10 mouse cellular contexts compared by ENCODE assay signal in the genomic region with DNA sequence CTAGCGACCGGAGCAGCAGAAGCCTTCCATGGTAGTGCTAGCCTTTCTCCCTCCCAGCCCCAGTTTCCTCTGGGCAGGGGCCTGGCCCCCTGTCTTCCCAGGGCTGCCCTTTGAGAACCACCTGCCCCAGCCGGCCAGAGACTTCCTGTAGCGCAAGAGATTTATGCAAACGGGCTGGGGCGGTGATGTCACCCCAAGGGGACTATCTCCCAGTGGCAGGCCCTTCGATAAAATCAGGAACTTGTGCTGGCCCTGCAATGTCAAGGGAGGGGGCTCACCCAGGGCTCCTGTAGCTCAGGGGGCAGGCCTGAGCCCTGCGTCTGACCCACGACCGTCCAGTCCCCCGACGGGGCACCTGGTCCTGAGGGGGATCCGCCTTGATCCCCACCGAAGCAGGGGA. TPM values are rescaled to one million over a fixed set of nuclear protein-coding genes. Genes with fewer than 3 reads are reported as not detected.
DNase-seq lines count a peak whose midpoint lies in the region; ATAC-seq and TF ChIP-seq lines count a peak whose summit lies in the region.
"Had no signal": no experiment of that assay in that cellular context is flagged by ENCODE, and none has a peak within 500 bp of the region (broad histone marks: within the 10 kb centered on the region; RNA-seq: fewer than 3 reads in every experiment).

No protein-coding gene starts in this region.

- H3K36me3 ChIP-seq in liver, embryonic 15.5 days (replicated peaks) = no peaks in the 10 kb centered on the region
- H3K36me3 ChIP-seq in hindbrain, embryonic 16.5 days (ENCODE audit: control insufficient read depth, insufficient read depth, low read length) = no peaks in the 10 kb centered on the region
- H3K36me3 ChIP-seq: midbrain, embryonic 10.5 days had no signal

- 16% methylated on average over 14 of the region's 14 CpGs for WGBS in liver, embryonic 15.5 days (ENCODE audit: insufficient replicate concordance)
- 69% methylated on average over 14 of the region's 14 CpGs for WGBS in hindbrain, embryonic 16.5 days

- H3K9me3 ChIP-seq in liver, embryonic 15.5 days (replicated peaks) = no peaks in the 10 kb centered on the region
- H3K9me3 ChIP-seq in hindbrain, embryonic 16.5 days (ENCODE audit: control insufficient read depth, low read length) = no peaks in the 10 kb centered on the region
- H3K9me3 ChIP-seq: midbrain, embryonic 10.5 days had no signal

- peak; percentile 53 for ATAC-seq in liver, embryonic 15.5 days (ENCODE audit: insufficient read depth)
- ATAC-seq in hindbrain, embryonic 16.5 days = no peak

- DNase-seq in layer of hippocampus, adult 2 months (ENCODE audit: low spot score in 2 of 2) = no peak
- DNase-seq in layer of hippocampus, adult 9-10 months (ENCODE audit: low spot score) = no peak
- peak; percentile 76 for DNase-seq in c-Kit-positive CD71-negative TER-119-negative erythroid progenitor cells, embryonic 14.5 days (ENCODE audit: low read depth)
- peak; percentile 75 to 80 for DNase-seq in spleen, adult 18-20 months
- no peak for DNase-seq in thymus, postnatal 10 days (ENCODE audit: low spot score in 2 of 2)
- no peak for DNase-seq in cerebellum, adult 9-10 months
- DNase-seq: right cerebral cortex, adult 18-20 months had no signal

- H3K27me3 ChIP-seq in liver, embryonic 15.5 days = no peaks in the 10 kb centered on the region; the same call in 1 of the 2 replicates
- H3K27me3 ChIP-seq in hindbrain, embryonic 16.5 days (replicated peaks; ENCODE audit: control insufficient read depth, insufficient read depth, low read length) = no peaks in the 10 kb centered on the region

- H3K4me2 ChIP-seq in liver, embryonic 15.5 days = peak overlapping the region; percentile 42
- H3K4me2 ChIP-seq in hindbrain, embryonic 16.5 days (ENCODE audit: low read length) = no peak overlapping the region

- peak overlapping the region; percentile 19; the same call in 1 of the 2 replicates for H3K9ac ChIP-seq in liver, embryonic 15.5 days
- no peak overlapping the region for H3K9ac ChIP-seq in hindbrain, embryonic 16.5 days (ENCODE audit: low read depth, low read length)

- H3K4me1 ChIP-seq in liver, embryonic 15.5 days (replicated peaks) = peaks cover 28% of the 10 kb centered on the region
- no peaks in the 10 kb centered on the region for H3K4me1 ChIP-seq in hindbrain, embryonic 16.5 days (ENCODE audit: control insufficient read depth, insufficient read depth, low read depth, low read length)

- H3K4me3 ChIP-seq in layer of hippocampus, adult 2 months = no peak overlapping the region; the same call in 1 of the 2 replicates
- H3K4me3 ChIP-seq in liver, embryonic 15.5 days (replicated peaks) = peak overlapping the region; percentile 42
- H3K4me3 ChIP-seq in hindbrain, embryonic 16.5 days (ENCODE audit: low read length) = no peak overlapping the region
- H3K4me3 ChIP-seq: midbrain, embryonic 10.5 days had no signal

- H3K27ac ChIP-seq in layer of hippocampus, adult 2 months = peak overlapping the region; percentile 33
- peak overlapping the region; percentile 29; the same call in 1 of the 2 replicates for H3K27ac ChIP-seq in liver, embryonic 15.5 days (replicated peaks)
- H3K27ac ChIP-seq in hindbrain, embryonic 16.5 days (ENCODE audit: low read depth, low read length) = no peak overlapping the region

- TF ChIP-seq CTCF in layer of hippocampus, adult 2 months (conservative IDR thresholded peaks at IDR 0.05) = no peak

RNA-seq across cellular contexts. Expression of gene Spi1, which starts 14.3 kb away (rescaled TPM):
- total RNA-seq in layer of hippocampus, adult 2 months (2021) = 1 to 10 TPM; 2.4 to 5.4 TPM
- polyA plus RNA-seq in liver, embryonic 15.5 days (2015; fragmentation: Nextera tagmentation; extraction: Ambion mirVana) = 25.9 and 26.9 TPM in 2 replicates
- 3.4 and 4.2 TPM in 2 replicates for polyA plus RNA-seq in hindbrain, embryonic 16.5 days (2015; fragmentation: Nextera tagmentation; extraction: Ambion mirVana)

RNA-seq across cellular contexts. Expression of gene Mybpc3, which starts 21.4 kb away (rescaled TPM):
- total RNA-seq in layer of hippocampus, adult 2 months (2021) = under 1 TPM in 1 of 2 experiments, not detected in 1; 0.07 TPM
- 0.15 and 0.17 TPM in 2 replicates for polyA plus RNA-seq in liver, embryonic 15.5 days (2015; fragmentation: Nextera tagmentation; extraction: Ambion mirVana)
- polyA plus RNA-seq in hindbrain, embryonic 16.5 days (2015; fragmentation: Nextera tagmentation; extraction: Ambion mirVana) = 0.04 and 0.05 TPM in 2 replicates

RNA-seq across cellular contexts. Expression of gene Slc39a13, which starts 26.3 kb away (rescaled TPM):
- total RNA-seq in layer of hippocampus, adult 2 months (2021) = 10 to 100 TPM; 33.7 to 37.3 TPM
- 10.9 and 13.6 TPM in 2 replicates for polyA plus RNA-seq in liver, embryonic 15.5 days (2015; fragmentation: Nextera tagmentation; extraction: Ambion mirVana)
- 30.1 and 35.8 TPM in 2 replicates for polyA plus RNA-seq in hindbrain, embryonic 16.5 days (2015; fragmentation: Nextera tagmentation; extraction: Ambion mirVana)

RNA-seq across cellular contexts. Expression of gene Psmc3, which starts 42.7 kb away (rescaled TPM):
- total RNA-seq in layer of hippocampus, adult 2 months (2021) = 100 to 1,000 TPM; 203 to 215 TPM
- 138 and 146 TPM in 2 replicates for polyA plus RNA-seq in liver, embryonic 15.5 days (2015; fragmentation: Nextera tagmentation; extraction: Ambion mirVana)
- polyA plus RNA-seq in hindbrain, embryonic 16.5 days (2015; fragmentation: Nextera tagmentation; extraction: Ambion mirVana) = 229 and 270 TPM in 2 replicates

Comparison
In these comparisons a context has a peak if more than half of its experiments do, and no peak if none do; other contexts are left out.
1. DNase-seq: peak in c-Kit-positive CD71-negative TER-119-negative erythroid progenitor cells, embryonic 14.5 days (single experiment) and spleen, adult 18-20 months (2 of 2); none in layer of hippocampus, adult 2 months (0 of 2), layer of hippocampus, adult 9-10 months (single experiment), thymus, postnatal 10 days (0 of 2) and cerebellum, adult 9-10 months (single experiment).